Mouse (Mus musculus) limb, embryonic 10.5 days (tissue): Measurements from ENCODE around the gene Olfr654. TPM values are rescaled to one million over a fixed set of nuclear protein-coding genes. Genes with fewer than 3 reads are reported as not detected.

ENCODE experiments used
- polyA plus RNA-seq: library from polyadenylated mRNA; unstranded; fragments of >200 nt; fragmentation: Nextera tagmentation; extraction: Ambion mirVana; gene quantifications from 2 replicates; pipeline ENCODE4 v1.2.1, GENCODE M21; 2016

Gene Olfr654
- polyA plus RNA-seq, 1 experiment from 2014 or later: not detected

Other genes starting within 250 kb of the Olfr654 start
- gene Trim12c, start 233.7 kb upstream of the Olfr654 start, polyA plus RNA-seq: 0.79 and 1.1 TPM in 2 replicates
- 0.05 and 0.09 TPM in 2 replicates for gene Trim30b, start 217.1 kb upstream of the Olfr654 start, polyA plus RNA-seq
- gene Trim30c, start 186.2 kb upstream of the Olfr654 start, polyA plus RNA-seq: not detected in 2 replicates
- 0.33 and 0.39 TPM in 2 replicates for gene Trim30a, start 121.8 kb upstream of the Olfr654 start, polyA plus RNA-seq
- 0.11 TPM in 1 of 2 replicates, not detected in the other for gene Trim30d, start 79.2 kb upstream of the Olfr654 start, polyA plus RNA-seq
- not detected in 2 replicates for gene Olfr651, start 36.9 kb upstream of the Olfr654 start, polyA plus RNA-seq
- not detected in 2 replicates for gene Olfr652, start 26.1 kb upstream of the Olfr654 start, polyA plus RNA-seq
- gene Olfr653, start 9.7 kb upstream of the Olfr654 start, polyA plus RNA-seq: not detected in 2 replicates
- not detected in 2 replicates for gene Olfr655, start 14.8 kb downstream of the Olfr654 start, polyA plus RNA-seq
- gene Olfr656, start 26.9 kb downstream of the Olfr654 start, polyA plus RNA-seq: not detected in 2 replicates
- not detected in 2 replicates for gene Olfr657, start 37.8 kb downstream of the Olfr654 start, polyA plus RNA-seq
- not detected in 2 replicates for gene Olfr658, start 60.3 kb downstream of the Olfr654 start, polyA plus RNA-seq
- not detected in 2 replicates for gene Olfr659, start 79.7 kb downstream of the Olfr654 start, polyA plus RNA-seq
- not detected in 2 replicates for gene Olfr661, start 99.5 kb downstream of the Olfr654 start, polyA plus RNA-seq
- gene Usp17le, start 190.4 kb downstream of the Olfr654 start, polyA plus RNA-seq: not detected in 2 replicates